Mouse (Mus musculus) cerebellum, adult 2 months (tissue): ENCODE results near the gene Actl10.

Experiments used
- CTCF ChIP-seq: fragments of 200-500 bp; IDR thresholded peaks from 2 replicates; pipeline ENCODE4 v1.5.1; 2011; ENCODE audit warnings: low read depth, mild to moderate bottlenecking, control low read depth, low read length, moderate library complexity, borderline replicate concordance; ENCODE audit not compliant: insufficient read depth
- POLR2A ChIP-seq: fragments of 200-500 bp; IDR thresholded peaks from 2 replicates; pipeline ENCODE4 v1.6.1; 2011; ENCODE audit warnings: low read length, control low read depth, borderline replicate concordance; ENCODE audit not compliant: insufficient read depth

GRCm38 (mm10) chr2:154586405-154586804 lies 34.8 kb downstream of the Actl10 start:
- TF ChIP-seq POLR2A (no peak), CTCF (peak; percentile 51; the same call in 1 of the 2 replicates)
